Mouse (Mus musculus): ENCODE measurements around the gene Pcsk7.
A peak's percentile ranks its signal among the peaks of the same experiment; 100 is the strongest.

Pcsk7 gene

GRCm38 (mm10) chr9:45906355-45907077, at the start of gene Pcsk7, which contains the start of gene Rnf214:
Gene Pcsk7 (plus strand): TSS chr9:45906497.
Gene Rnf214 (minus strand): TSS chr9:45906911.
- peak; percentile 91 for DNase-seq (ENCODE audit: low read depth, low spot score)

- DNase-seq (ENCODE audit: low read depth, low spot score): no peak
Measured at GRCm38 (mm10) chr9:45859364-45859763, 46.9 kb upstream of the Pcsk7 start.

- DNase-seq (ENCODE audit: low read depth, low spot score): no peak
Measured at GRCm38 (mm10) chr9:45861813-45862212, 44.5 kb upstream of the Pcsk7 start.

DNA sequence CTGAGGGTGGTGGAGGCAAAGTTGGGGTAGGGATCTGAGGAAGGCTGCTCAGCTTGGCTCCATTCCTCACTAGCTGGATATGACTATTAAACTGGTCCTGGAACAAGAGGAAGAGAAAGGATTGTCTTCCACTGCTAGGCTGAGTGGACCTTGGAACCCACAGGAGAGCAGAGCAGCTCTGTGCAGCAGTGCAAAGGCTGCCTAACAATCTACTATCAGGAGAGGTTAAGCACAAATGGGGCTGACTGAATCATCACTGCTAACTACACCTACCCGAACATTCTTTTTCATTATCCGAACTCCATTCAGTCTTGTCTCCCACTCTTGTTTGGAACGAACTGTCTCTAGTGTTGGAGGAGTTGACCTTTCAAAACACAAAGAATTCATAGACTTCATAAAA, 37.1 kb upstream of the Pcsk7 start:
- no peak for DNase-seq (ENCODE audit: low read depth, low spot score)

GRCm38 (mm10) chr9:45870265-45870664, 36.0 kb upstream of the Pcsk7 start:
- DNase-seq (ENCODE audit: low read depth, low spot score): no peak

GRCm38 (mm10) chr9:45877928-45878327, 28.4 kb upstream of the Pcsk7 start:
- no peak for DNase-seq (ENCODE audit: low read depth, low spot score)

DNA sequence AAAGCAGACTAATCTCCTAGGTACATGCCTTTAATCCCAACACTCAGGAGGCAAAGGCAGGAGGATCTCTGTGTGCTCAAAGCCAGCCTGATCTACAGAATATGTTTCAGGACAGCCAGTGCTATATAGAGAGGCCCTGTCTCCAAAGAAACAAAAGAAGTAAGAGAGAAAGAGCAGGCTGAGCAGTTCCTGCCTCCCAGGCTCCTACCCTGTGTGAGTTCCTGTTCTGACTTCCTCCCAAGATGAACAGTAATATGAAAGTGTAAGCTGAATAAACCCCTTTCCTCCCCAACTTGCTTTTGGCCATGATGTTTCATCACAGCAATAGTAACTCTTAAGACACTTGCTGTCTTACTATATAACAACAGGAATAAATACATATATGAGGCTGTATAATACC, 12.6 kb upstream of the Pcsk7 start:
- no peak for DNase-seq (ENCODE audit: low read depth, low spot score)

GRCm38 (mm10) chr9:45905196-45905595, 1.1 kb upstream of the Pcsk7 start:
- no peak for DNase-seq (ENCODE audit: low read depth, low spot score)

- no peak for DNase-seq (ENCODE audit: low read depth, low spot score)
Measured at GRCm38 (mm10) chr9:45905811-45906237, 473 bp upstream of the Pcsk7 start.

DNA sequence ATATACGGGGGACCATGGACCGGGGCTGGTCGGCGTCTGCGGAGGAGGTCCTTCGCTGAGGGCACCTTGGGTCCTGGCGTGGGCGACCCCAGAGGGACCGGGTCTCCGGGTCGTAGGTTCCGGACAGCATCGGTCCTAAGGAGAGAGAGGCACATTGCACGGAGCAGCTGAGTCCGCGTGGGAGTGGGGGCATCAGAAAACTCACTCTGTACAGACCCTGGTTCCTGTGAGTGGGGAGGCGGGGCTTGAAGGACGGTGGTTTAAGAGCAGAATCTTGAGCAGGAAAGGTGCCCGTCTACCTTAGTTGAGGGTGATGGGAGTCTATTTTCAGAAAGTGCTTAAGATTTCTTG, 756 bp downstream of the Pcsk7 start:
- DNase-seq (ENCODE audit: low read depth, low spot score): no peak

DNA sequence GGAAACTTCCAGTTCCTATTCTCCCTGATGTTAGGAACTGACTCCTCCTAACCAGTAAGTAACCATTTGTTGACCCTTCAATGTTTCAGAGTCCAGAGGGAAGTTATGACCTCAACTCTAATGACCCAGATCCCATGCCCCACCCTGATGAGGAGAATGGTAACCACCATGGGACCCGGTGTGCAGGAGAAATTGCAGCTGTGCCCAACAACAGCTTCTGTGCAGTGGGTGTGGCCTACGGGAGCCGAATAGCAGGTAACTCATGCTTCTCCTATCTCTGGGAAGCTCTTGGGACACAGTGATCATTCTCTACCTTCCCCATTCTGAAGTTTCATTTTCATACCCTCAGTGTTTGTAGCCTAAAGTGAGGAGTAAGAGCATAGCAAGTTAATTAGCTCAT, 4.7 kb downstream of the Pcsk7 start:
- no peak for DNase-seq (ENCODE audit: low read depth, low spot score)

DNA sequence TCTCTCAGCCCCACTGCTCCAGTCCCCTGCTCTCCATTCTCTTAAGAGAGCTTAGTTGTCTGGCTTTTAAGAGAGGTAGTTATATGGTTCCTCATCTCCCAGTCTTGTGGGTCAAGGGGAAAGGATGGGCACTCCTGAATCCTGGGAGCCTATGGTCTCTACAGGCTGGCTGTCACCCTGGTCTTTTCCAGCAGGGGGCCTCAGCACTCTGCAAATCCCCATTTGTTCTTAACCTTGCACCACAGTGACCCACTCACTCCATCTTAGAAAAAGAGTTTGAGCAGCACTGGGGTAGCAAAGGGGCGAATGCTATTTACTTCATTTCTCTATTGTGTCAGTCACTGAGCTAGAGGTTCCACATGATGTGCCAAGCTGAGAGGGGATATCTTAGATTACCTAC, 5.4 kb downstream of the Pcsk7 start:
- DNase-seq (ENCODE audit: low read depth, low spot score): peak; percentile 49

DNA sequence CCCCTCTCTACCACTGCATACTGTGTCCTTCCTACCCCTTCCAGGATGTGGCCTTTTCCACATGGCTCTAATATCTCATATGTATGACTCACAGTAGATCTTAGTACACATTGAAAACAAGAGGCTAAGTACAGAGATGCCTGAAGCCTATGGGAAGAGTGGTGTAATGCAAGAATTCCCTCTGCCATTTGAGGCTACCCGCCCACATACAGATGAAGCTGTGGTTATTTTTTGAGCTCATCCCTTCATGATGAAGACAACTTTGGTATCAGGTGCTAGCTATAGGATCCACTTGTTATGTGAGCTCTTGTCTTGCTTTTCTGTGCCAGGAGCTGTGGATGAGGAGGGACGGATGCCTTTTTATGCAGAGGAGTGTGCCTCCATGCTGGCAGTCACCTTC, 9.4 kb downstream of the Pcsk7 start:
- no peak for DNase-seq (ENCODE audit: low read depth, low spot score)

GRCm38 (mm10) chr9:45917041-45917934, 11.0 kb downstream of the Pcsk7 start:
- DNase-seq (ENCODE audit: low read depth, low spot score): no peak

GRCm38 (mm10) chr9:45919895-45920294, 13.6 kb downstream of the Pcsk7 start:
- no peak for DNase-seq (ENCODE audit: low read depth, low spot score)

- no peak for DNase-seq (ENCODE audit: low read depth, low spot score)
Measured at GRCm38 (mm10) chr9:45929285-45929684, 23.0 kb downstream of the Pcsk7 start.

GRCm38 (mm10) chr9:45931958-45932357, 25.7 kb downstream of the Pcsk7 start:
- no peak for DNase-seq (ENCODE audit: low read depth, low spot score)

- no peak for DNase-seq (ENCODE audit: low read depth, low spot score)
Measured at GRCm38 (mm10) chr9:45932571-45933415, 26.5 kb downstream of the Pcsk7 start.

- DNase-seq (ENCODE audit: low read depth, low spot score): no peak
Measured at GRCm38 (mm10) chr9:45935628-45936210, 29.4 kb downstream of the Pcsk7 start, which contains the start of gene Tagln. Gene Tagln (minus strand): TSS chr9:45936058.

GRCm38 (mm10) chr9:45936883-45937282, 30.6 kb downstream of the Pcsk7 start:
- peak; percentile 56 for DNase-seq (ENCODE audit: low read depth, low spot score)

DNA sequence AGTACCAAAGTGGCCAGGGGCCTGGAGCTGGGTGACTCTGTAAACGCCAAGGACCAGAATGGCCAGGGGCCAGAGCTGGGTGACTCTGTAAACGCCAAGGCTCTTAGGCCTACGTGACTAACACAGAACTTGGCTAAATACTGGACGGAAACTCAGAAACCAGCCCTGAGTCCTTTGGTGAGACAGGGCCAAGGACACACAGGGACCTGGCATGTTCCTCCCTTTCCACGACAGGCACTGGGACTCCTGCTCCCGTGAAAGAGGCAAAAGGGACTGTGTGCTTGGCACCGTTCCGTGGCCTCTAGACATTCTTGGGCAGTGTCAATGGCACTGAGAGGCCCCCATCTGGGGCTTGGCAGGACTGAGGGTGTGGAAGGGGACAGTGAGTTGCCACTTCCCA, 31.8 kb downstream of the Pcsk7 start:
- no peak for DNase-seq (ENCODE audit: low read depth, low spot score)

Data from CD4-positive helper T cell, adult 2 months (primary cell).